Mouse (Mus musculus) naive thymus-derived CD4-positive, alpha-beta T cell, adult 2 months (primary cell): ENCODE results near the gene Rem2.

Experiments
- DNase-seq: peaks from one replicate; pipeline ENCODE4 v3.0.0-alpha.2; 2011; ENCODE audit warnings: low read depth

The Rem2 gene

DNA sequence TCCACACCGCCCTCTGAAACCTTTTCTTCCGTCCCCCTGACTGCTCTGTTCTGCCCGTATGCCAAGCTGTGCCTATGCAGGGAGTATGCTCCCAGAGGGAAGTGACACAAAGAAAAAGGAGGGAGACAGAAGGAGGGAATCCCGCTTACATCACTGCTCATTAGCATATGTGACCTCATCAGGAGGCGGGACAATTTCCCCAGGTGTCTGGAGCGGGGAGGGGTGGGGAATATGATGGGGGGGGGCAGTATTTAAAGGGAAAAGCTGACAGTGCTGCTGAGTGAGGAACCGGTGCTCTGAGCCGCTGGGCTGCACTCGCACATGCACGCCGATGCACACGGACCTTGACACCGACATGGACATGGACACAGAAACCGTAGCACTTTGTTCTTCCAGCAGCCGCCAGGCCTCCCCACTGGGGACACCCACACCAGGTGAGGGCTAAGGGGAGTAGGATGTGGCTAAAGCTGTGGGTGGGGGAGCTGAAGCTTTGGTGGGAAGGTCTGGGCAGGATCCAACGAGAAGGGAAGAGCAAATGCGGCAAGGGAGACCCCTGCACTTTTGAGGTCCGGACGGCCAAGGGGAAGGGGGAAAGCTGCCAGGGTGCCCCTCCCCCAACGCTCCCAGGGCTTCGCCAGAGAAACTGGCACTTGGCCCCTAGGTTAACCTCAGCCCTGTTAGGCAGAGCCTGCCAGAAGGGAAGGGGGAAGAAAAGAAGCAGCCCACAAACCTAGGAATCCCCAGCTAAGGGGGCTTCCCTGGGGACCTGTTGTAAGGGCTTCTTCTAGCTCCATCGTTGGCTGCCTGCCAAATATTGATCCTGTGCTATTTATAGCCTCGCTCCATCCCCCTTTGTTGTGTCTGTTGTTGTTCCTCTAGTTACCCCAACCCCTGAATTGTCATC is at the start of gene Rem2:
Rem2 (plus strand) TSS at position 160 of the 904 bp plus-strand sequence.
- DNase-seq = no peak

DNA sequence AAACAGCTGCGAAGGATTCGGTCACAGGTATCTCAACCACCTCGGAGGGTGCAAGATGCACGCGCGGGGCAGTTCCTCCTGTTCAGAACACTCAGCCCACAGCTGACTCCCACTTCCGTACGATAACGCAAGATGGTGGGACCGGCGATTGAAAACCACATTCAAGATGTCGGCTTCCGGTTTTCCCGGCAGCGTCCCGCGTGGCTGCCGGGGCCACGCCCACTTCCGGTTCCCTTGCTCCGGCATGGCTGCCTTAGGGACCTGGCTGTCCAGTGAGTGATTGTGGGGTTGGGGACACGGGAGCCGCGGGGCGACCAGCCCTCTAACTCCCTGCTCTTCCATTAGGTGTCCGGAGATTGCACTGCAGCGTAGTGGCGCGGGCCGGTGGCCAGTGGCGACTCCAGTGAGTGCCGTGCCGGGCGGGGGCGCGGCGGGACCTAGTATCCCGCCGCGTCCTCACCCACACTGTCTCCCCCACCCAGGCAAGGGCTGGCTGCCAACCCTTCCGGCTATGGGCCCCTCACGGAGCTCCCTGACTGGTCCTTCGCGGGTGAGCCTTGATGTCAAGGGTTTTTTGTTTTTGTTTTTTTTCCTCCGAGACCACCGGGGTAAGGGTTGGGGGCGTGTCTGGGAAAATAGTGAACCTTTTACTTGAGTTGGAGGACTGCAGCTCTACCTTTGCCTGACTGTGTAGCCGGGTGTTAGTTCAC is 49.1 kb upstream of the Rem2 start, which contains the start of gene Mrpl52:
Mrpl52 (plus strand) TSS at position 221 of the 710 bp plus-strand sequence.
- peak; percentile 79 for DNase-seq

DNA sequence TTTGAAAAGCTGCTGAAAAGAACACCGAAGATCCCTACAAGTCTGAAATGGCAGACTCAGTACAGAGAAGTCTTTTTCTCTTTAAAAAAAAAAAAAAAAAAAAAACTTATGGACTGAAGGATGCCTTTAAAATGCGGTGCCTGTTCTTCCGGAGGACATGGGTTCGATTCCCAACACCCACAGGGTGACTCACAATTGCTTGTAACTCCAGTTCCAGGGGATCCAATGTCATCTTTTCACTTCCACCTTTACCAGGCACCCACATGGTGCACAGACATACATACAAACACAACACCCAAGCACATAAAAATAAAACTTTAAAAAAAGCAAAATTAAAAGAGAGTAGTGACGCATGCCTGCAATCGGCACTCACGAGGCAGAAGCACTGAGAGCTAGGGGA is 48.2 kb upstream of the Rem2 start:
- no peak for DNase-seq

DNA sequence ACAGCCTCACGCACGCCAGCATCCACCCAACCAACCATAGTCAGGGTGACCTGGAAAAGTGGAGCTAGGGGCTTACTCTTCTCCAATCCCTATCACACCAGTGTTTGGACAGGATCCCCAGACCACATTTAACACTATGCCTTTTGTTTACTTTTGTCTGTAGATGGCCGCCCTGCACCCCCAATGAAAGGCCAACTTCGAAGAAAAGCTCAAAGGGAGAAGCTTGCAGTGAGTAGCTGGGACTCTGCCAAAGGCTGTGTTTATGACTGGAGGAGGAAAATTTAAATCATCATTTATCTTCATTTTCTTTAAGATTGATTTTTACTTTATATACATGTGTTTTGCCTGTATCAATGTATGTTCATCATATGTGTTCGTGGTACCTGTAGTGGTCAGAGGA is 47.5 kb upstream of the Rem2 start:
- no peak for DNase-seq

DNA sequence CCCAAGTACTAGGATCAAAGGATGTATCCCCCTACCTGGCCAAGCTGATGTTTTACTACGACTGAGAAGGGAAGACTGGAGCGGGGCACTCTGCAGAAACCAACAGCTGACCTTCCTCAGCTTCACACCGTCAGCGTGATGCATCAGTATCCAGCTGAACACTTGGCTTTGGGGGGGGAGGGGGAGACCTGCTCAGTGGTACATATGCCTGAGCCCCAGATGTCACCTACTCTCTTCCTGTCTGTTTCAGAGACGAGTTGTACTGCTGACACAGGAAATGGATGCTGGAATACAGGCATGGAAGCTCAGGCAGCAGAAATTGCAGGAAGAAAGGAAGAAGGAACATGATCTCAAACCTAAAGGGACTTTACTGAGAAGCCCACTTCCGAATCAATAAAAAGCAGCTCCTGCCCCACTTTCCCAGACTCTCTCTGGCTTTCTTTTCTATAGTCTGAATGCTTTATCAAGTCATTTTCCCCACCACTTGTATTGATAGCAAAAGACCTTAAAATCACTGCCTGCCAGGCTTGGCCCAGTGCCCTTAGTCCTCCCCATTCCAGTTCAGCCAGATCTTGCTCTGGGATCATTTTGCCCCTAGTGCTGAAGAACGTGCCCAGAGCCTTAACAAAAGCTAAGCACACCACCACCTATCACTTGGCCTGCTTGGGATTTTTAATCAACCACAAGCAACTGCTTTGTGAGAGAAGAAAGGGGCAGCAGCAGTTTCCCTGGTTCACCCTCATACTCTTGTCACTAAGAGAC is 46.4 kb upstream of the Rem2 start:
- DNase-seq = no peak

DNA sequence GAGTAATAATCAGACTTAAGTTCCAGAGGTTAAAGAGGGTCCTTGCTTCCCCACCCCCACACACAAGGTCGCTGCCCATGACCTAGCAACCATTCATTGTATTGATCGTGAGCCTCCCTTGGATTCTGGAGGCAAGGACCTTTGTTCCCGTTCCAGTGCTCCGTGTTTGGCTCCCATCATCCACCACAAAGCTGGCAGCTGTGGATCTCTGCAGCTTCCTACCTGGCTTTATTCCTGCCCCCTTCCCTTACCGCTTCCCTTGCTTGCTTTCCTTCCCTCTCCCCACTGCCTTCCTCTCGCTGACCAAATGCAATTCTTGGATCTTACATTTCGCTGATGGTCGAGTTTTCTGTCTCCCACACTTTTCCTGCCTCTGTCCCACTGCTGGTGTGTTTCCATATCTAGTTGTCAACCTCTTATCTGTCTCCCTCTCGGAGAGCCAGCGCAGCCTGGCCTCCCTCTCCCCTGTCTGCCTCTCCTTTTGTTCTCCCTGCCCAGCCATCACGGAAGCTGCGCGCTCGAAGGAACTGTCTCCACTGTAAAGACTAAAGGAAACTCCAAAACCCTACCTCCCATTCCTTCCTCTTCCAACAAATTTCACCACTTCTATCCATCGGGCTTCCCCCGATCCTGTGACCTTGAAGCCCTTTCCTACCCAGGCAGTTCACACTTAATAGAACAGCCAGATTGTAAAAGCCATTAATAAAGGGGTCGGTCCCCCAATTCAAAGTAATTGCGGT is 45.3 kb upstream of the Rem2 start:
- DNase-seq = no peak

DNA sequence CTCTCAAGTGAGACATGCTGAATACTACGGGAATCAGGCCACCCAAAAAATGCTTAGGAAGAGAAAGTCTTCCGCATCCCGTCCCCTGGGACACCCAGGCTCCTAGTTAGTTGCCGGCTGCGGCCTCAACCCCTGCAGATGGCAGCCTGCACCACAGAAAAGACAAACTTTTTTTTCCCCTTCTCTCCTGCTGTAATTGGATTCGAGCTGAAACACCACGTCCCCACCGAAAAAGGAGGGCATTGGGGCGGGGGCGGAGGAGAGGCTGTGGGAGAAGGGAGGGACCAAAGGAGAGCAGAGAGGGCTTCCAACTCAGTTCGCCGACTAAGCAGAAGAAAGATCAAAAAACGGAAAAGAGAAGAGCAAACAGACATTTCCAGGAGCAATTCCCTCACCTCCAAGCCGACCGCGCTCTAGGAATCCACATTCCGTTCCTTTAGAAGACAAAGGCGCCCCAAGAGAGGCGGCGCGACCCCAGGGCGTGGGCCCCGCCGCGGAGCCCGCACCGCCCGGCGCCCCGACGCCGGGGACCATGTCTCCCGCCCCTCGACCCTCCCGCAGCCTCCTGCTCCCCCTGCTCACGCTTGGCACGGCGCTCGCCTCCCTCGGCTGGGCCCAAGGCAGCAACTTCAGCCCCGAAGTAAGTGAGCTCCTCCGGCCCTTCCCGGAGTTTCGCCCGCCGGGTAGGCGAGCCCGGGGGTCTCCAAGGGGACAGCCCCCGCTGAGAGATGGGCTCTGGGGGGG is 44.4 kb upstream of the Rem2 start, which contains the start of gene Mmp14:
Mmp14 (plus strand) TSS at position 279 of the 744 bp plus-strand sequence.
- DNase-seq = peak; percentile 39

DNA sequence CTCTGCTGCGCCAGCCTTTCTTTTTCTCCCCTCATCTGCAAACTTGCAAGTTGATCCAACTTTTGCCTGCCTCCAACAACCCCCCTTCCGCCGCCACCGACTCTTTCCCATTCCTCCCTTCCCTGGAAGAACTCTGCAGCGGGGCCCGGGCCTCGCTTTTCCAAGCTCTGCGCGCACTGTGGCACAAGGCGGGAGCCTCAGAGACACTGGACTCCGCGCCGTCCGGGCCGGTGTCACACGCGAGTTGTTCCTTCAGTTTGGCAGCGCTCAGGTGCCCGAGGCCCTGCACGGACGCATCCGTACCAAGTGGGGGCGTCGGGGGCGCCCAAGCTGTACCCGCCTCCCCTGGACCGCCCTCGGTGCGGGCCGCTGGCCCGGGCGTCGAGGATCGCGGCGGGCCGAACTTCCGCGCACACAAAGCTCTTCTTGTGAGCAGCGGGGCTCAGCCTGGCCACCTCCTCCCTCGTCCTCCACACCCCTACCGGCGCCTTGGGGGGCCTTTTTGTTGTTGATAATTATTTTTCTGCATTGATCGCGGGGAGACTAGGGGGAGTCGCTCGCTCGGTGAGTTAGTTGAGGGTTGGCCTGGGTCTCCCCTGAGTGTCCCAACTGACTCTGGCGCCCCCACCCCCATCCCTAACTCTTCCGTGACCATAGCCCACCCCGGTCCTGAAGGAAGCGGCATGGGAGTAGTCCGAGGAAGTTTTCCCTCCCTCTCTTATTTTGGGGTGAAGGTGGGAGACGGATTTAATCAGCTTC is 43.6 kb upstream of the Rem2 start:
- DNase-seq = peak; percentile 48

DNA sequence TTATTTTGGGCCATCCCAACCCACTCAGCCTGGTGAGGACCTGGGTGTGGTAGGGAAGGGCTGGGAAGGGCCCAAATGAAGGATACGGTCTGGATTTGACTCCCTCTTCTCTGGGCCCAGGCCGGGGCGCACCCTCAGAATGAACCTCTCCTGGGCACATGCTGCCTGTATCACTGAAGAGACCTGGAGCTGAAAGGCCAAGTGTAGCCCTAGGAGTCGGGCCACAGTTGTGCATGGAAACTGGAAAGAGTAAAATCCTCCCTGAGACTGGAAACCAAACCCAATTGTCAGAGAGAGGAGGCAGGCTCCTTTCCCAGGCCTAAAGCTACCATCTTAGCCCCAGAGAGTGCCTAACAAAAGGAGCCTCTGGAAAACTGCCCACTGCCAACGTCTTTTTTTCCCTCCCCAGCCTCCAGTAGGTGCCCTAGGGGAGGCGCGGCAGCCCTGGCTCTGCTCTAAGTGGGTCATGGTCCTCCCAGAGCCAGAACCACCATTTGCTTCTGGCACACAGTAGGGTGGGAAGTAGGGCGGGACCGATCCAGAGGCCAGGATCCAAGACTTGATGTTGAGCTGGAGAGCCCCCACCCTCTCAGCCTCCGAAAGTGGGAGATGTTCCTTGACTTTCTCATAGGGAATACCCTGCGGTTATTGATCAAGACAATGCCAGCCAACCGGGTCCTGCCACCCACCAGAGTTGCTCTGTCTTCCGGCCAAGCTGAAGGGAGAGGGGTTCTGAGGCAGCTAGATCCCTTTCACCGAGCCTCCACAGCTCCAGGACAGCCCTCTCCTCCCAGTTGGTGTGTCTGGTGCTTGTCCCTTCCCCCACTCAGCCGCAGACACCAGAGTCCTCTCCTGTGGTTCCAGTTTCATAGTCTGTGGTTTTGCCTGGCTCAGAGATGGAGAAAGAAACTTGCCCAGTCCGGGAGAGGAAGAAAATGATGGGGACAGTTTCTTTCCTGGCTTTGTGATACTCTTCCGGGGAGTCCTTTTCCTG is 42.8 kb upstream of the Rem2 start:
- DNase-seq = no peak

DNA sequence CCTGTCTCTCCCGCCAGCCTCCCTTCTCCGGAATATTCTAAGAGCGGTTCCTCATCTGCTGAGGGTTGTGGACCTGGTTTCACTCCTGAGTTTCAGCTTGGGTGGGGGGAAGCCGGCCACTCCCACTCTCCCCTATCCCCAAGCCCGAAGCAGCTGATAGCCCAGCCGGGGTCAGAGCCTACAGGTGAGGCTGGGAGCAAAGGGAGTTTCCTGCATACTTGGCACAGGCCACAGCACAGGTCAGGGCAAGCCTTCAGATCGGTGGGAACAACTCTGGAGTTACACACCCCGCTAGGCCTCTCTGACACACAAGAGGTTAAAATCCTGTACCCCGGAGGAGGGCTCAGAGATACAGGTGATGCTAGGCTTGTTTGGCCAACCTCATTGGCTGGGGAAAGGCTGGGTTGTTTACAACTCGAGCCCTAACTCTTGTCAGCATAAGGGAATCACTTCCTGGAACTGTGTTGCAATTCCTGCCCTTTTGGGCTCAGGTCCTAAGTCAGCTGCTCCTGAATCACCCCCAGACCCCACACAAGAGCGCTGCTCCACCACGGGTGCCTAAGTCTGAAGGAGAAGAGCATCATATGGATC is 41.9 kb upstream of the Rem2 start:
- DNase-seq = no peak

DNA sequence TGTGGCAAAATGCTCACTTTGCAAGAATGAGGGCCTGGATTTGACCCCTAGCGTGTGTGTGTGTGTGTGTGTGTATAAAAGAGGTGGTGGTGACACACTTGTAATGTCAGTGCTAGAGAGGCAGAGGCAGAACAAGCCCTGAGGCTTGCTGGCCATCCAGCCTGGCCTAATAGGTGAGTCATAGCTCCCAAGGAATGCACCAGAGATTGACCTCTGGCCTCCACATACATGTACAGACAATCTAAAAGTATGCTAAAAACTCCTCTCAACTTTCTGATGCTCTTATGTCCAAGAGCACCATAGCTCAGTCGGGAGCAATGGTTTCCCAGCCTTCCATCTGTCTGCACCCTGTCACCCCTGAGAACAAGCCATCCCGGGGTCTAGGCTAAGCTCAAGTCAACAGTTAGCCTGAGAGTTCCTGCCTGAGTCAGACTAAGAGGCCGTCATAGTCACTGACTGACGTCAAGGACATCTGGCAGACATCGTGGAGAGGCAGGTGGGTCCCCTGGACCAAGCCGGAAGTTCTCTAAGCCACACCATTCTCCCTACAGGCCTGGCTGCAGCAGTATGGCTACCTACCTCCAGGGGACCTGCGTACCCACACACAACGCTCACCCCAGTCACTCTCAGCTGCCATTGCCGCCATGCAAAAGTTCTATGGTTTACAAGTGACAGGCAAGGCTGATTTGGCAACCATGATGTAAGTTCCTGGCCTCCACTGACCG is 40.5 kb upstream of the Rem2 start:
- DNase-seq = no peak

DNA sequence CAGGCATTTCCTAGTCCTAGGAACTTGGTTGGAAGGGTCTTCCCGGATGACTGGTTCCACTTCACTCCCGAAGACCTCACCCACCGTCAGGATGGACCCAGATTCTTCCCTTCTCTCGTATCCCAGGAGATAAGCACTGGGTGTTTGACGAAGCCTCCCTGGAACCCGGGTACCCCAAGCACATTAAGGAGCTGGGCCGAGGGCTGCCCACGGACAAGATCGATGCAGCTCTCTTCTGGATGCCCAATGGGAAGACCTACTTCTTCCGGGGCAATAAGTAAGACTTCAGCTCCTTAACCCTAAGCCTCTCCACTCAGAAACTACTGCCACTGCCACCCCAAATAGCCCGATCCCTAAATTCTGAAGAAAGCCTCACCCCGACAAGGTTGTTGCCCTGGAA is 36.7 kb upstream of the Rem2 start:
- no peak for DNase-seq

DNA sequence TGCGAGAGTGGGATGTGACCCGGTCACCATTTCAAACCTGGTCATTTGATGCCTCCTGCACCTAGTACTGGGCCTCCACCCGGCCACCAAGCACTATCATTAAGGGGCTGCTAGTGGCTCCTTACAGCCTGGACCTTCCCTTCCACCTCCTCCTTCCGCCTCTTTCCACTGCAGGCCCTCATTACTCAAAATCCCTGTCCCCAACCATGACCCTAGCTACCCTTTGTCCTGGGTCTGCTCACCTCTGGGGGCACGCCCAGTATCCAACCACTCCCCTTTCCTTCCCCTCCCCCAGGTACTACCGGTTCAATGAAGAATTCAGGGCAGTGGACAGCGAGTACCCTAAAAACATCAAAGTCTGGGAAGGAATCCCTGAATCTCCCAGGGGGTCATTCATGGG is 36.3 kb upstream of the Rem2 start:
- no peak for DNase-seq

DNA sequence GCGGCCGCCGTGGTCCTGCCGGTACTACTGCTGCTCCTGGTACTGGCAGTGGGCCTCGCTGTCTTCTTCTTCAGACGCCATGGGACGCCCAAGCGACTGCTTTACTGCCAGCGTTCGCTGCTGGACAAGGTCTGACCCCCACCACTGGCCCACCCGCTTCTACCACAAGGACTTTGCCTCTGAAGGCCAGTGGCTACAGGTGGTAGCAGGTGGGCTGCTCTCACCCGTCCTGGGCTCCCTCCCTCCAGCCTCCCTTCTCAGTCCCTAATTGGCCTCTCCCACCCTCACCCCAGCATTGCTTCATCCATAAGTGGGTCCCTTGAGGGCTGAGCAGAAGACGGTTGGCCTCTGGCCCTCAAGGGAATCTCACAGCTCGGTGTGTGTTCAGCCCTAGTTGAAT is 35.4 kb upstream of the Rem2 start:
- DNase-seq = no peak

DNA sequence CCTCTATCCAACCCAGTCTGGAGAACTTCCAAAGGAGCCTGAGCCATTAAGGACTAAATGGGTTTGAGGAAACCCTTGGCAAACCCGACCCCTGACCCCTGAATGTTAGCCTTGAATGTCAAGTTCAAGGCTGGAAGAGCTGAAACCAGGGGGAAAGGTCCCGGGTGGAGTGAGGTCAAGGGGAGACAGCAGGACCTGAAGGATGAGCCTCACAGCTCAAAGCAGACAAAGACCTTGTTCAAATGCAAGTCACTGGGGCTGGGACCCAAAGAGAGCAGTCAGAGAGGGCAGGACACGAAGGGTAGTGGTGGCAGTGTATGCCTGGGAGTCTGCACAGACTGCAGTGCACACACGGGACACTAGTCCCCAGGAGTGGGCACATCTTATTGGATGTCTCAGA is 34.5 kb upstream of the Rem2 start:
- no peak for DNase-seq

DNA sequence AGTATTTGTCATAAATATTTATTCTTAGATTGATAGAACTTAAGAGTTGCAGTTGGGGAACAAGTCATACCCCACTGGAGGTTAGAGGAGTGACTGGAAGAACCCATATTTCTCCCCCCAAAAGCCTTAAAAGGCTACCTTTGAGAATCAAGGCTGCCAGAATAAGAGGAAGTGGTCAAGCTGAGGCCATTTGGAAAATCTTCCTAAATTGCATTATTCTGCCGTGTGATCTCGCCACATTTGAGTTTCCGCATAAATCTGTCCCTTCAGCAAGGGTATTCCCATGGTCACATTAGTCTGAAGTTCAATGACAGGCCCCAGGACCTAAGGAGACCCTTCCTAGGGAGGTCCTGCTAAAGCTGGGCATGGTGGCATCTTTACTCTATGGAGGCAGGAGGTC is 33.4 kb upstream of the Rem2 start:
- DNase-seq = no peak

DNA sequence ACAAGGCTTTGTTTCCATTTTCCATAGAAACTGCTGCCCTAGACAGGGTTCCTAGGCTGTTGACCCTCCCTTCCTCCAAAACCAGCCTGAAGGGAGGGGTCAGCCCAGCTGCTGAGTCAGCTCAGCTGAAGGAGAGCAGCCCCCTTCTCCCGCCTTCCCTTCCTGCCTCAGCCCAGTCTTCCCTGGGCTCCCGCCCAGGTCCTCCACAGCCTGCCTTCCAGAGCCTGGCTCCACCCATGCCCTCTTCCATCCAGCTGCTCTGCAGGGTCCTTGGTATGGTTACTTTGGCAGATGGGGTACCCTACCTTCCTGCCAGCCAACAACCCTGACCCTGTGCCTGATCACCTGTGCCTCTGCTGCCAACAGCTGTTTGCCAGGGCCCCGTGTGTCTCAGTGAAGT is 32.7 kb upstream of the Rem2 start:
- DNase-seq = no peak
